Mouse (Mus musculus) lung, postnatal 25 days (tissue): ENCODE results near the gene Pot1a.
A peak's percentile ranks its signal among the peaks of the same experiment; 100 is the strongest.

Experiments used
- DNase-seq: peaks from one replicate; pipeline ENCODE4 v3.0.0; 2022; ENCODE audit warnings: low spot score

The Pot1a gene

GRCm38 (mm10) chr6:25808806-25809495 is at the start of gene Pot1a:
TSS of gene Pot1a (minus strand) at chr6:25809246.
- peak; percentile 97 for DNase-seq

GRCm38 (mm10) chr6:25836261-25836660 is 27.2 kb upstream of the Pot1a start:
- no peak for DNase-seq

- DNase-seq = no peak
Measured at GRCm38 (mm10) chr6:25806021-25806420, 3.0 kb downstream of the Pot1a start.

GRCm38 (mm10) chr6:25802269-25802668 is 6.8 kb downstream of the Pot1a start:
- no peak for DNase-seq

GRCm38 (mm10) chr6:25801230-25801629 is 7.8 kb downstream of the Pot1a start:
- DNase-seq = no peak

GRCm38 (mm10) chr6:25768238-25768637 is 40.8 kb downstream of the Pot1a start:
- DNase-seq = no peak

- no peak for DNase-seq
Measured at GRCm38 (mm10) chr6:25767552-25767951, 41.5 kb downstream of the Pot1a start.

- DNase-seq = no peak
Measured at GRCm38 (mm10) chr6:25767073-25767472, 42.0 kb downstream of the Pot1a start.

GRCm38 (mm10) chr6:25766283-25766682 is 42.8 kb downstream of the Pot1a start:
- no peak for DNase-seq

GRCm38 (mm10) chr6:25752651-25753050 is 56.4 kb downstream of the Pot1a start:
- DNase-seq = no peak

GRCm38 (mm10) chr6:25736533-25736932 is 72.5 kb downstream of the Pot1a start:
- DNase-seq = no peak

GRCm38 (mm10) chr6:25726560-25726959 is 82.5 kb downstream of the Pot1a start:
- no peak for DNase-seq

- no peak for DNase-seq
Measured at GRCm38 (mm10) chr6:25710601-25711000, 98.4 kb downstream of the Pot1a start.

GRCm38 (mm10) chr6:25709250-25709895 is 99.7 kb downstream of the Pot1a start:
- DNase-seq = no peak

- DNase-seq = no peak
Measured at GRCm38 (mm10) chr6:25699956-25700355, 109.1 kb downstream of the Pot1a start.
